Mouse (Mus musculus) heart, adult 2 months (tissue): ENCODE measurements around the gene Smc3. TPM values are rescaled to one million over a fixed set of nuclear protein-coding genes. Genes with fewer than 3 reads are reported as not detected.

Source experiments
- DNase-seq, 2 experiments: peaks; one replicate each; pipeline ENCODE4 v3.0.0; 2021
- H3K27ac ChIP-seq: fragments of 200-600 bp; 2 replicates; pipeline ENCODE4 v1.8.1; 2022
- H3K27me3 ChIP-seq: fragments of 200-500 bp; 2 replicates; pipeline ENCODE4 v1.6.1; 2012; ENCODE audit warnings: mild to moderate bottlenecking, low read length, inconsistent platforms, mixed read lengths; ENCODE audit not compliant: control insufficient read depth, insufficient read depth
- H3K36me3 ChIP-seq: fragments of 200-500 bp; 2 replicates; pipeline ENCODE4 v1.6.1; 2012; ENCODE audit warnings: low read length, inconsistent platforms; ENCODE audit not compliant: control insufficient read depth, insufficient read depth
- H3K4me1 ChIP-seq: fragments of 200-500 bp; 2 replicates; pipeline ENCODE4 v1.6.1; 2011; ENCODE audit warnings: low read length; ENCODE audit not compliant: control insufficient read depth, insufficient read depth
- H3K4me3 ChIP-seq: fragments of 200-600 bp; 2 replicates; pipeline ENCODE4 v1.8.1; 2022
- H3K79me2 ChIP-seq: fragments of 200-500 bp; replicated peaks from 2 replicates; pipeline ENCODE4 v1.6.1; 2012; ENCODE audit warnings: mild to moderate bottlenecking, inconsistent platforms, low read length, moderate library complexity, mixed read lengths; ENCODE audit not compliant: control insufficient read depth, insufficient read depth
- H3K9ac ChIP-seq: fragments of 200-500 bp; 2 replicates; pipeline ENCODE4 v1.6.1; 2012; ENCODE audit warnings: low read depth, mild to moderate bottlenecking, control low read depth, inconsistent platforms, low read length, mixed read lengths
- CTCF ChIP-seq: fragments of 200-600 bp; IDR thresholded peaks from 2 replicates; pipeline ENCODE4 v1.8.1; 2022; ENCODE audit warnings: antibody characterized with exemption, mild to moderate bottlenecking, moderate library complexity
- EP300 ChIP-seq: fragments of 200-500 bp; IDR thresholded peaks from 2 replicates; pipeline ENCODE4 v1.6.1; 2011; ENCODE audit warnings: low read depth, low read length, control low read depth; ENCODE audit not compliant: insufficient read depth
- POLR2A ChIP-seq: fragments of 200-500 bp; IDR thresholded peaks from 2 replicates; pipeline ENCODE4 v1.6.1; 2011; ENCODE audit warnings: mild to moderate bottlenecking, low read depth, low read length, control low read depth; ENCODE audit not compliant: insufficient read depth
- WGBS: fragments of 180-500 bp; shearing (Covaris S2); methylation state at CpG from one replicate; pipeline ENCODE4 v1.1.7; 2018; 5-methylcytosine and 5-hydroxymethylcytosine counted together
- intact Hi-C: fragments of 180-260 bp; cut with DNase I; formaldehyde crosslinking; loops from one replicate; pipeline ENCODE4 v1.15.1; 2025
- polyA plus RNA-seq: library from polyadenylated mRNA; depleted of rRNA; stranded (reverse); fragments of >200 nt; gene quantifications from 2 replicates; pipeline ENCODE4 v1.2.3, GENCODE M21; 2012
- total RNA-seq, 2 experiments: library from RNA; stranded (reverse); gene quantifications; 2 replicates each; pipeline ENCODE4 v1.2.3; 2021

The Smc3 gene
- total and polyA plus RNA-seq, 3 experiments = 3.4 to 20.6 (median 20.4) TPM

GRCm38 (mm10) chr19:53660722-53661420, 60.7 kb downstream of the Smc3 start:
- Histone ChIP-seq H3K27ac (peak overlapping the region; percentile 59), H3K4me1 (peaks cover 1% of the 10 kb centered on the region; the same call in 1 of the 2 replicates), H3K36me3 (no peaks in the 10 kb centered on the region), H3K79me2 (no peaks in the 10 kb centered on the region), H3K9ac (peak overlapping the region; percentile 3; the same call in 1 of the 2 replicates), H3K27me3 (no peaks in the 10 kb centered on the region), H3K4me3 (no peak overlapping the region)
- TF ChIP-seq EP300 (peak; percentile 69; the same call in 1 of the 2 replicates), POLR2A (peak; percentile 65), CTCF (no peak)
- 51% methylated on average over 9 of the region's 9 CpGs for WGBS
- intact Hi-C loops = no loop called here
- peak in 1 of 2 experiments; percentile 50 for DNase-seq

- peaks cover 1% of the 10 kb centered on the region; the same call in 1 of the 2 replicates for H3K4me1 ChIP-seq
- no peaks in the 10 kb centered on the region for H3K36me3 ChIP-seq
- H3K9ac ChIP-seq = peak overlapping the region; percentile 52
- DNase-seq = no peak
- H3K27me3 ChIP-seq = no peaks in the 10 kb centered on the region
- H3K79me2 ChIP-seq = no peaks in the 10 kb centered on the region
- WGBS = 41% methylated on average over 14 of the region's 14 CpGs
- 0 out of 2 replicates have a peak, but pooled peaks have one; percentile 26 for TF ChIP-seq EP300
- TF ChIP-seq POLR2A = peak; percentile 40; the same call in 1 of the 2 replicates
- no peak for TF ChIP-seq CTCF
- peak overlapping the region; percentile 57 for H3K27ac ChIP-seq
- intact Hi-C loops = no loop called here
- H3K4me3 ChIP-seq = peak overlapping the region; percentile 11; the same call in 1 of the 2 replicates
Observed at GRCm38 (mm10) chr19:53661938-53662722, 61.9 kb downstream of the Smc3 start.

GRCm38 (mm10) chr19:53664831-53665230, 64.6 kb downstream of the Smc3 start:
- TF ChIP-seq EP300 (no peak), POLR2A (no peak), CTCF (no peak)
- Histone ChIP-seq H3K27me3 (no peaks in the 10 kb centered on the region), H3K4me3 (no peak overlapping the region), H3K36me3 (no peaks in the 10 kb centered on the region), H3K79me2 (no peaks in the 10 kb centered on the region), H3K4me1 (peaks cover 1% of the 10 kb centered on the region; the same call in 1 of the 2 replicates), H3K9ac (no peak overlapping the region), H3K27ac (no peak overlapping the region)
- DNase-seq = no peak
- 65% methylated on average over 9 of the region's 9 CpGs for WGBS
- intact Hi-C loops = no loop called here

- intact Hi-C loops = no loop called here
- no peak overlapping the region for H3K27ac ChIP-seq
- 87% methylated on average over 4 of the region's 4 CpGs for WGBS
- no peaks in the 10 kb centered on the region for H3K36me3 ChIP-seq
- no peaks in the 10 kb centered on the region for H3K79me2 ChIP-seq
- H3K4me1 ChIP-seq = peaks cover 3% of the 10 kb centered on the region; the same call in 1 of the 2 replicates
- H3K4me3 ChIP-seq = no peak overlapping the region
- H3K27me3 ChIP-seq = no peaks in the 10 kb centered on the region
- no peak overlapping the region for H3K9ac ChIP-seq
- no peak for TF ChIP-seq CTCF
- TF ChIP-seq EP300 = no peak
- TF ChIP-seq POLR2A = no peak
- no peak for DNase-seq
Observed at GRCm38 (mm10) chr19:53665391-53665790, 65.2 kb downstream of the Smc3 start.

GRCm38 (mm10) chr19:53666708-53667107, 66.5 kb downstream of the Smc3 start:
- DNase-seq = no peak
- H3K4me3 ChIP-seq = no peak overlapping the region
- H3K36me3 ChIP-seq = no peaks in the 10 kb centered on the region
- H3K79me2 ChIP-seq = no peaks in the 10 kb centered on the region
- no peak overlapping the region for H3K9ac ChIP-seq
- no peaks in the 10 kb centered on the region for H3K27me3 ChIP-seq
- TF ChIP-seq CTCF (no peak), POLR2A (no peak), EP300 (no peak)
- H3K4me1 ChIP-seq = peaks cover 2% of the 10 kb centered on the region; the same call in 1 of the 2 replicates
- WGBS = 38% methylated on average over 8 of the region's 8 CpGs
- intact Hi-C loops = no loop called here
- no peak overlapping the region for H3K27ac ChIP-seq
